Mouse (Mus musculus): ENCODE results near the gene Bcl7a. TPM values are rescaled to one million over a fixed set of nuclear protein-coding genes. Genes with fewer than 3 reads are reported as not detected.
A peak's percentile ranks its signal among the peaks of the same experiment; 100 is the strongest.

Gene Bcl7a
- polyA plus RNA-seq, 1 experiment from 2014 or later = 5.9 TPM

DNA sequence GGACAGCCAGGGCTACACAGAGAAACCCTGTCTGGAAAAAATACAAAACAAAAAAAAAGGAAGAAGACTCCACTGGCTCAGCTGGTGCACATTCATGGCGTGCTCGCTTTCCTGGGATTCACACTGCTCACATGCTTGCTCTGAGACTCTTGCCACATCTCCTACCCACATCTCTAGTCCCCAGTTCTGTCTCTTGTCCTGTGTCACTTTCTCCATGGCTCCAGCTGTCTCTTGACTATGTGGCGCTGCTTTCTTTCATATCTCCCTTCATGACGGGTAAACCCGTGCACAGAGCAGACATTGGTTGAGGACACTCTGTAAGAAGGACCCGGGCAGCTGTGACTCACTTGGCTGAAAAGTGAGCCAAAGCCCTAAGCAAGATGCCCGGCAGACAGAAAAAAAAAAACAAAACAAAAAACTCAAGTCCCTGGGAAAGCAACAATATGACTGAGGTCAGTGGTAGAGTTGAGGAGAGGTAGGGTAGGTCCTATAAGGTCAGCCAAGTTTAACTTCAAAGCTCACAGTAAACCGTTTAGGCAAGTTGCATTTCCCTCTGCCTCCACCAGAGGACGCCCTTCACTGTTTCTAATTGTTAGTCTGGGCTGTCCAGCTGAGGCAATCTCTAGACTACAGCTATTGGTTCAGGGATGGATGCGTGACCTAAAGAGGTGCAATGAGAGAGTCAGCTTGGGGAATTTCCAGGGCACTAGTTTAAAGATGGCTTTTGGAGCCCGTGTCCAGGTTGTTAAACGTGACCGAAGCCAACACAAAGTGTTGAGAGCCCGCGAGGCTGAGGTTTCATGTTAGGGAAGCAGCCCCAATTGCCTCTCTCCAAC, 33.7 kb downstream of the Bcl7a start:
- WGBS = 62% methylated on average over 15 of the region's 15 CpGs
- H3K4me3 ChIP-seq (ENCODE audit: low read depth, low read length) = no peak overlapping the region
- ATAC-seq (ENCODE audit: low FRiP score, low TSS enrichment) = peak; percentile 78
- H3K27ac ChIP-seq (replicated peaks) = no peak overlapping the region; the same call in 1 of the 2 replicates
- no peaks in the 10 kb centered on the region for H3K9me3 ChIP-seq (ENCODE audit: control insufficient read depth, low read length)
- H3K27me3 ChIP-seq (ENCODE audit: control insufficient read depth, insufficient read depth, low read length) = no peaks in the 10 kb centered on the region
- peaks cover 6% of the 10 kb centered on the region; the same call in 1 of the 2 replicates for H3K36me3 ChIP-seq (ENCODE audit: control insufficient read depth, insufficient read depth, low read length)
- H3K4me2 ChIP-seq (replicated peaks; ENCODE audit: low read depth) = no peak overlapping the region
- no peak overlapping the region for H3K9ac ChIP-seq (ENCODE audit: low read length)
- no peaks in the 10 kb centered on the region for H3K4me1 ChIP-seq (replicated peaks; ENCODE audit: control insufficient read depth, insufficient read depth)
- no peak for TF ChIP-seq EP300 (optimal IDR thresholded peaks at IDR 0.05)
- peak; percentile 98 for TF ChIP-seq CTCF (IDR thresholded peaks at IDR 0.05; ENCODE audit: low read depth)
- DNase-seq (ENCODE audit: low spot score) = peak; percentile 83

DNA sequence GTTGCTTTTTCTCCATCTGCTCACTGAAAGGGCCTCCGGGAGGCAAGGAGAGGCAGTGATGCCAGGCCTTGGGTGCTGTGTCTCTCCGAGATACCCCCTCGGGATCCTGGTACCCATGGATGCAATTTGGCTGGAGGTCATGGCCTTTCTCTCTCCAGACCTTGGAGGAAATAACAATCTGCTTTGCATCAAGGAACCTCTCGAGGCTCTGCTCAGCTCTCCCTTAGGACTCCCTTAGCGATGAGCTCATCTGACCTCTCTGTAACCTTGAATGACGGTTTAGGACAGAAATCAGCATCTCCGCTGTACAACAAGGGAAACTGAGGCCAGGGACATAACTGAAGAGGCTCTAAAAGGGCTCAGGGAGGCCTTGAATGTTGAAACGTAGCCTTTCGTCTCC, 35.1 kb downstream of the Bcl7a start:
- DNase-seq (ENCODE audit: low spot score) = no peak
- Histone ChIP-seq H3K27ac (replicated peaks) (no peak overlapping the region), H3K27me3 (ENCODE audit: control insufficient read depth, insufficient read depth, low read length) (no peaks in the 10 kb centered on the region), H3K4me1 (replicated peaks; ENCODE audit: control insufficient read depth, insufficient read depth) (no peaks in the 10 kb centered on the region), H3K9me3 (ENCODE audit: control insufficient read depth, low read length) (no peaks in the 10 kb centered on the region), H3K4me3 (ENCODE audit: low read depth, low read length) (no peak overlapping the region), H3K36me3 (ENCODE audit: control insufficient read depth, insufficient read depth, low read length) (no peaks in the 10 kb centered on the region), H3K9ac (ENCODE audit: low read length) (no peak overlapping the region), H3K4me2 (replicated peaks; ENCODE audit: low read depth) (no peak overlapping the region)
- 69% methylated on average over 9 of the region's 9 CpGs for WGBS
- ATAC-seq (ENCODE audit: low FRiP score, low TSS enrichment) = no peak
- TF ChIP-seq CTCF (IDR thresholded peaks at IDR 0.05; ENCODE audit: low read depth) (no peak), EP300 (optimal IDR thresholded peaks at IDR 0.05) (no peak)

DNA sequence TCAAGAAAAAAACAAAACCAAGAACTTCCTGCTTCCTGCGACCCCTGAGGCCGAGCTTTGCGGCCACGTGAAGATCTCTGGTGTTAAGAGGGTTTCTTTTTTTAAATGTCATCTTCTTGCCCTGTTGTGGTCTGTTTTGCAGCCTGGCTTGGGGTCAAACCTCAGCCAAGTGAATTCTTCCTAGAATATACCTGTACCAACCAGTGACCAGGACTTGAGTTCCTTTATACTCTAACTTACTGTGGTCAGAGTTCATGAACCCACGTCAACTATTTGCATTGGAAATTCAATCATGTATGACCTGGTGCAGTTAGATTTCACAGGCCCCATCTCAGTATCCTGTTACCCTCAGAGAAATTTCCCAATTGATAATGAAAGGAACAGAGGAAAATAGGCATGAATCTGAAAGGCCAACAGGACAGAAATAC, 35.9 kb downstream of the Bcl7a start:
- Histone ChIP-seq H3K36me3 (ENCODE audit: control insufficient read depth, insufficient read depth, low read length) (no peaks in the 10 kb centered on the region), H3K4me1 (replicated peaks; ENCODE audit: control insufficient read depth, insufficient read depth) (no peaks in the 10 kb centered on the region), H3K4me3 (ENCODE audit: low read depth, low read length) (no peak overlapping the region), H3K9me3 (ENCODE audit: control insufficient read depth, low read length) (no peaks in the 10 kb centered on the region), H3K27me3 (ENCODE audit: control insufficient read depth, insufficient read depth, low read length) (no peaks in the 10 kb centered on the region), H3K4me2 (replicated peaks; ENCODE audit: low read depth) (no peak overlapping the region), H3K9ac (ENCODE audit: low read length) (no peak overlapping the region), H3K27ac (replicated peaks) (no peak overlapping the region)
- TF ChIP-seq EP300 (optimal IDR thresholded peaks at IDR 0.05) = no peak
- TF ChIP-seq CTCF (IDR thresholded peaks at IDR 0.05; ENCODE audit: low read depth) = no peak
- ATAC-seq (ENCODE audit: low FRiP score, low TSS enrichment) = no peak
- 63% methylated on average over 5 of the region's 5 CpGs for WGBS
- no peak for DNase-seq (ENCODE audit: low spot score)

DNA sequence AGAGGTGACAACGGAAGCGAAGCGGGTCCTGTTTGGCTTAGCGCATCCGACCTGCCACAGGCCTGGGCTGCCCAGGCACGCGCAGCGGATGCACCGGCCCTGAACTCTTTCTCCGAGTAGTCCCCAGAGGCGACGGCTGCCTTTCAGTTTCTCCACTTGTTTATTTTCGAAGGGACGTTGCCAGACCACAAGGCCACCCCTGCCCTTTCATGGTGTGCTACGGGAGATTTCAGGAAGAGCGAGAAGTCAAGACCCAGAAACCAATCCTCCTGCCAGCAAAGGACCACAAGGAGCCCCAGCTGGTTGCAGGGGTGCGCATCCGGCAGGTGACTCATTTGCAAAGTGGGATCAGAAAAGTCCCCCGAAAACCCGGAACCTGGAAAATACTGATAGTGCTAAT, 38.3 kb downstream of the Bcl7a start:
- no peaks in the 10 kb centered on the region for H3K36me3 ChIP-seq (ENCODE audit: control insufficient read depth, insufficient read depth, low read length)
- TF ChIP-seq CTCF (IDR thresholded peaks at IDR 0.05; ENCODE audit: low read depth) (no peak), EP300 (optimal IDR thresholded peaks at IDR 0.05) (no peak)
- H3K27ac ChIP-seq (replicated peaks) = no peak overlapping the region
- no peaks in the 10 kb centered on the region for H3K4me1 ChIP-seq (replicated peaks; ENCODE audit: control insufficient read depth, insufficient read depth)
- no peaks in the 10 kb centered on the region for H3K27me3 ChIP-seq (ENCODE audit: control insufficient read depth, insufficient read depth, low read length)
- 0 out of 2 replicates have a peak, but pooled peaks have one; percentile 24 for ATAC-seq (ENCODE audit: low FRiP score, low TSS enrichment)
- peak overlapping the region; percentile 17; the same call in 1 of the 2 replicates for H3K4me2 ChIP-seq (replicated peaks; ENCODE audit: low read depth)
- no peak overlapping the region for H3K9ac ChIP-seq (ENCODE audit: low read length)
- WGBS = 24% methylated on average over 20 of the region's 20 CpGs
- H3K9me3 ChIP-seq (ENCODE audit: control insufficient read depth, low read length) = no peaks in the 10 kb centered on the region
- no peak overlapping the region for H3K4me3 ChIP-seq (ENCODE audit: low read depth, low read length)
- peak; percentile 40 for DNase-seq (ENCODE audit: low spot score)

DNA sequence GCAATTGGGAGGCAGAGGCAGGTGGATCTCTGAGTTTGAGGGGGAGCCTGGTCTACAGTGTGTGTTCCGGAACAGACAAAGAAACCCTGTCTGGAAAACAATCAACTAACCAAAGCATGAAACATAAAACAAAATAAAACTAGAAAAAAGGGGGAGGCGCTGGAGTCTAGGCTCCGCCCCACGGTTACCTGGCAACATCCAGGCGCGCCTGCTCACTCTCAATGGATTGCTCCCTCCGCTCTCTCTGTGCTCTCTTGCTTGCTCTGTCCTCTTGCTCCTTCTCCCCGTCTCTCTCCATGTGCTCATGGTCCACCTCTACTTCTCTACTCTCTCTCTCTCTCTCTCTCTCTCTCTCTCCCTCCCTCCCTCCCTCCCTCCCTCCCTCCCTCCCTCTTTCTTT, 39.1 kb downstream of the Bcl7a start:
- no peak overlapping the region for H3K4me2 ChIP-seq (replicated peaks; ENCODE audit: low read depth)
- no peaks in the 10 kb centered on the region for H3K4me1 ChIP-seq (replicated peaks; ENCODE audit: control insufficient read depth, insufficient read depth)
- H3K36me3 ChIP-seq (ENCODE audit: control insufficient read depth, insufficient read depth, low read length) = no peaks in the 10 kb centered on the region
- no peak overlapping the region for H3K4me3 ChIP-seq (ENCODE audit: low read depth, low read length)
- no peak for ATAC-seq (ENCODE audit: low FRiP score, low TSS enrichment)
- no peak for DNase-seq (ENCODE audit: low spot score)
- no peaks in the 10 kb centered on the region for H3K27me3 ChIP-seq (ENCODE audit: control insufficient read depth, insufficient read depth, low read length)
- H3K27ac ChIP-seq (replicated peaks) = no peak overlapping the region
- H3K9ac ChIP-seq (ENCODE audit: low read length) = no peak overlapping the region
- no peak for TF ChIP-seq CTCF (IDR thresholded peaks at IDR 0.05; ENCODE audit: low read depth)
- TF ChIP-seq EP300 (optimal IDR thresholded peaks at IDR 0.05) = no peak
- WGBS = 73% methylated on average over 8 of the region's 8 CpGs
- H3K9me3 ChIP-seq (ENCODE audit: control insufficient read depth, low read length) = no peaks in the 10 kb centered on the region

DNA sequence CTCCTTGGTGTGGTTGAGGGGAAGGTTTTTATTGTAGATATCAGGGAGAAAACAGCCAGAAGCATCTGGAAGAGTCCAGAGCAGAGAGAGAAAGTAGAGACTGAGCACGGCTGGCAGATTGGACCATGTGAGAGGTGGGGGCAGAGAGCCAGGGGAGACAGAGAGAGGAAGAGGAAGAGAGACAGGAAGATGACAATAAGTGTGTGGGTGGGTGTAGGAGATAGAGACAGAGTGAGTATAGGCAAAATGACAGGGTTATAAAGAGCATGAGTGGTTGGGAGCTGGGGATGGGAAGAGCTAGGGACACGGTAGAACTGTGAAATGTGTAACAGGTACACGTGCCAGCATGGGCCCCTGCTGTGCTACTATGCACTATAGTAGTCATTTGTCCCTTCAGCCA, 44.8 kb downstream of the Bcl7a start:
- H3K9me3 ChIP-seq (ENCODE audit: control insufficient read depth, low read length) = no peaks in the 10 kb centered on the region
- ATAC-seq (ENCODE audit: low FRiP score, low TSS enrichment) (no peak), DNase-seq (ENCODE audit: low spot score) (no peak)
- WGBS = 28% methylated on average over 3 of the region's 3 CpGs
- H3K4me3 ChIP-seq (ENCODE audit: low read depth, low read length) = no peak overlapping the region
- H3K27me3 ChIP-seq (ENCODE audit: control insufficient read depth, insufficient read depth, low read length) = no peaks in the 10 kb centered on the region
- H3K9ac ChIP-seq (ENCODE audit: low read length) = no peak overlapping the region
- H3K36me3 ChIP-seq (ENCODE audit: control insufficient read depth, insufficient read depth, low read length) = no peaks in the 10 kb centered on the region
- no peak overlapping the region for H3K27ac ChIP-seq (replicated peaks)
- H3K4me1 ChIP-seq (replicated peaks; ENCODE audit: control insufficient read depth, insufficient read depth) = no peaks in the 10 kb centered on the region
- no peak overlapping the region for H3K4me2 ChIP-seq (replicated peaks; ENCODE audit: low read depth)
- TF ChIP-seq EP300 (optimal IDR thresholded peaks at IDR 0.05) (no peak), CTCF (IDR thresholded peaks at IDR 0.05; ENCODE audit: low read depth) (no peak)
